21 mouse cellular contexts compared by ENCODE assay signal in genomic region chr6:98833922-98834321, GRCm38 (mm10).
A peak's percentile ranks its signal among the peaks of the same experiment; 100 is the strongest.
DNase-seq lines count a peak whose midpoint lies in the region; ATAC-seq lines count a peak whose summit lies in the region.
"Had no signal": no experiment of that assay in that cellular context is flagged by ENCODE, and none has a peak within 500 bp of the region (broad histone marks: within the 10 kb centered on the region; RNA-seq: fewer than 3 reads in every experiment).

No protein-coding gene starts in this region.

- H3K27me3 ChIP-seq in splenic B cell, adult 2 months (ENCODE audit: control insufficient read depth, insufficient read depth, low read length, poor library complexity, severe bottlenecking) = no peaks in the 10 kb centered on the region
- H3K27me3 ChIP-seq: forebrain, embryonic 13.5 days; Patski had no signal

- DNase-seq in A20 (ENCODE audit: low read depth, low spot score) (peak; percentile 6), MEL-GATA-1-ER (ENCODE audit: extremely low read depth, low read depth) (peak; percentile 60)
- DNase-seq in splenic B cell, adult 2 months (ENCODE audit: low read depth, low spot score) = peak; percentile 20
- DNase-seq in kidney, postnatal 36 days = no peak
- DNase-seq in heart, postnatal 4 days = no peak
- no peak for DNase-seq in thymus, postnatal 0 days (ENCODE audit: low spot score)
- DNase-seq: adrenal gland, postnatal 10 days; cerebellum, adult 11 months; cerebellum, adult 8-10 months; cerebellum, postnatal 10 days; cerebellum, postnatal 36 days; gastrocnemius, postnatal 10 days; gastrocnemius, postnatal 36 days had no signal

- ATAC-seq in hematopoietic stem cell, adult 5-6 weeks (replicated peaks in 1 of 2; ENCODE audit: insufficient read depth in 1 of 2, low FRiP score in 2 of 2, low TSS enrichment in 1 of 2, low read depth in 1 of 2, poor library complexity in 2 of 2, severe bottlenecking in 2 of 2) = peak; percentile 39 to 59; a peak in 2 of 4 replicates
- ATAC-seq: forebrain, embryonic 13.5 days; forebrain, embryonic 16.5 days; hindbrain, postnatal 0 days; inflammation-experienced regulatory T-cells, adult 6 months; intestine, embryonic 16.5 days; Patski had no signal

- H3K36me3 ChIP-seq in splenic B cell, adult 2 months (ENCODE audit: control insufficient read depth, insufficient read depth, low read length, poor library complexity, severe bottlenecking) = no peaks in the 10 kb centered on the region
- H3K36me3 ChIP-seq: forebrain, embryonic 10.5 days had no signal

Comparison
In these comparisons a context has a peak if more than half of its experiments do, and no peak if none do; other contexts are left out.
1. DNase-seq: peak in A20 (single experiment), MEL-GATA-1-ER (single experiment) and splenic B cell, adult 2 months (single experiment); none in kidney, postnatal 36 days (0 of 2), heart, postnatal 4 days (single experiment) and thymus, postnatal 0 days (single experiment).